Mouse (Mus musculus): ENCODE results near the gene Dnajc27. TPM values are rescaled to one million over a fixed set of nuclear protein-coding genes. Genes with fewer than 3 reads are reported as not detected.
A peak's percentile ranks its signal among the peaks of the same experiment; 100 is the strongest.

Gene Dnajc27
- polyA plus RNA-seq, 1 experiment from 2014 or later, result 7.7 TPM

- Histone ChIP-seq H3K4me1 (ENCODE audit: insufficient read depth, low read length) (peaks cover 16% of the 10 kb centered on the region), H3K9me3 (ENCODE audit: low read length) (peaks cover 9% of the 10 kb centered on the region; the same call in 1 of the 2 replicates), H3K4me3 (ENCODE audit: low read length) (peak overlapping the region; percentile 67), H3K4me2 (replicated peaks; ENCODE audit: low read depth, low read length) (peak overlapping the region; percentile 97), H3K9ac (replicated peaks; ENCODE audit: low read length) (peak overlapping the region; percentile 78), H3K27me3 (ENCODE audit: insufficient read depth, low read length) (no peaks in the 10 kb centered on the region), H3K27ac (ENCODE audit: low read length) (no peak overlapping the region), H3K36me3 (ENCODE audit: insufficient read depth, low read length) (no peaks in the 10 kb centered on the region)
- peak; percentile 43 for ATAC-seq (ENCODE audit: low FRiP score, low TSS enrichment)
- 22% methylated on average over 11 of the region's 11 CpGs for WGBS
Observed at GRCm38 (mm10) chr12:4133847-4134212, 51.4 kb downstream of the Dnajc27 start.

- 92% methylated on average over 5 of the region's 5 CpGs for WGBS
- H3K4me2 ChIP-seq (replicated peaks; ENCODE audit: low read depth, low read length), result no peak overlapping the region
Observed at GRCm38 (mm10) chr12:4143179-4143578, 60.8 kb downstream of the Dnajc27 start.

GRCm38 (mm10) chr12:4150936-4151335 is 68.6 kb downstream of the Dnajc27 start:
- Histone ChIP-seq H3K9me3 (ENCODE audit: low read length) (no peaks in the 10 kb centered on the region), H3K4me2 (replicated peaks; ENCODE audit: low read depth, low read length) (no peak overlapping the region), H3K4me1 (ENCODE audit: insufficient read depth, low read length) (no peaks in the 10 kb centered on the region), H3K27me3 (ENCODE audit: insufficient read depth, low read length) (no peaks in the 10 kb centered on the region), H3K4me3 (ENCODE audit: low read length) (no peak overlapping the region), H3K27ac (ENCODE audit: low read length) (no peak overlapping the region), H3K36me3 (ENCODE audit: insufficient read depth, low read length) (no peaks in the 10 kb centered on the region), H3K9ac (replicated peaks; ENCODE audit: low read length) (no peak overlapping the region)
- no peak for ATAC-seq (ENCODE audit: low FRiP score, low TSS enrichment)
- 81% methylated on average over 2 of the region's 2 CpGs for WGBS

More at GRCm38 (mm10) chr12:4143179-4143578, 60.8 kb downstream of the Dnajc27 start:
- Histone ChIP-seq H3K36me3 (ENCODE audit: insufficient read depth, low read length) (no peaks in the 10 kb centered on the region), H3K27me3 (ENCODE audit: insufficient read depth, low read length) (no peaks in the 10 kb centered on the region), H3K9ac (replicated peaks; ENCODE audit: low read length) (no peak overlapping the region), H3K4me1 (ENCODE audit: insufficient read depth, low read length) (no peaks in the 10 kb centered on the region), H3K9me3 (ENCODE audit: low read length) (no peaks in the 10 kb centered on the region), H3K4me3 (ENCODE audit: low read length) (no peak overlapping the region), H3K27ac (ENCODE audit: low read length) (no peak overlapping the region)
- no peak for ATAC-seq (ENCODE audit: low FRiP score, low TSS enrichment)

- Histone ChIP-seq H3K4me2 (replicated peaks; ENCODE audit: low read depth, low read length) (no peak overlapping the region), H3K27me3 (ENCODE audit: insufficient read depth, low read length) (no peaks in the 10 kb centered on the region), H3K4me3 (ENCODE audit: low read length) (no peak overlapping the region), H3K36me3 (ENCODE audit: insufficient read depth, low read length) (no peaks in the 10 kb centered on the region), H3K9ac (replicated peaks; ENCODE audit: low read length) (no peak overlapping the region), H3K4me1 (ENCODE audit: insufficient read depth, low read length) (no peaks in the 10 kb centered on the region), H3K27ac (ENCODE audit: low read length) (no peak overlapping the region), H3K9me3 (ENCODE audit: low read length) (no peaks in the 10 kb centered on the region)
- ATAC-seq (ENCODE audit: low FRiP score, low TSS enrichment), result no peak
- 84% methylated on average over 3 of the region's 3 CpGs for WGBS
Observed at GRCm38 (mm10) chr12:4151969-4152368, 69.6 kb downstream of the Dnajc27 start.

- H3K4me3 ChIP-seq (ENCODE audit: low read length), result no peak overlapping the region
- H3K27ac ChIP-seq (ENCODE audit: low read length), result no peak overlapping the region
- H3K9ac ChIP-seq (replicated peaks; ENCODE audit: low read length), result no peak overlapping the region
- H3K27me3 ChIP-seq (ENCODE audit: insufficient read depth, low read length), result no peaks in the 10 kb centered on the region
- H3K4me1 ChIP-seq (ENCODE audit: insufficient read depth, low read length), result no peaks in the 10 kb centered on the region
- H3K4me2 ChIP-seq (replicated peaks; ENCODE audit: low read depth, low read length), result no peak overlapping the region
- 75% methylated on average over 2 of the region's 2 CpGs for WGBS
- no peaks in the 10 kb centered on the region for H3K36me3 ChIP-seq (ENCODE audit: insufficient read depth, low read length)
- ATAC-seq (ENCODE audit: low FRiP score, low TSS enrichment), result no peak
- no peaks in the 10 kb centered on the region for H3K9me3 ChIP-seq (ENCODE audit: low read length)
Observed at GRCm38 (mm10) chr12:4157466-4157865, 75.1 kb downstream of the Dnajc27 start.

GRCm38 (mm10) chr12:4158179-4158578 is 75.8 kb downstream of the Dnajc27 start:
- H3K36me3 ChIP-seq (ENCODE audit: insufficient read depth, low read length), result no peaks in the 10 kb centered on the region
- no peak overlapping the region for H3K4me3 ChIP-seq (ENCODE audit: low read length)
- 86% methylated on average over 3 of the region's 3 CpGs for WGBS
- no peaks in the 10 kb centered on the region for H3K27me3 ChIP-seq (ENCODE audit: insufficient read depth, low read length)
- H3K9me3 ChIP-seq (ENCODE audit: low read length), result no peaks in the 10 kb centered on the region
- no peak for ATAC-seq (ENCODE audit: low FRiP score, low TSS enrichment)
- H3K27ac ChIP-seq (ENCODE audit: low read length), result no peak overlapping the region
- H3K4me2 ChIP-seq (replicated peaks; ENCODE audit: low read depth, low read length), result no peak overlapping the region
- H3K9ac ChIP-seq (replicated peaks; ENCODE audit: low read length), result no peak overlapping the region
- H3K4me1 ChIP-seq (ENCODE audit: insufficient read depth, low read length), result no peaks in the 10 kb centered on the region

- no peak for ATAC-seq (ENCODE audit: low FRiP score, low TSS enrichment)
- no peak overlapping the region for H3K27ac ChIP-seq (ENCODE audit: low read length)
Observed at GRCm38 (mm10) chr12:4158868-4159632, 76.7 kb downstream of the Dnajc27 start.

More at GRCm38 (mm10) chr12:4158868-4159632, 76.7 kb downstream of the Dnajc27 start:
- Histone ChIP-seq H3K4me1 (ENCODE audit: insufficient read depth, low read length) (no peaks in the 10 kb centered on the region), H3K27me3 (ENCODE audit: insufficient read depth, low read length) (no peaks in the 10 kb centered on the region), H3K4me2 (replicated peaks; ENCODE audit: low read depth, low read length) (no peak overlapping the region), H3K4me3 (ENCODE audit: low read length) (no peak overlapping the region), H3K9ac (replicated peaks; ENCODE audit: low read length) (no peak overlapping the region), H3K36me3 (ENCODE audit: insufficient read depth, low read length) (no peaks in the 10 kb centered on the region), H3K9me3 (ENCODE audit: low read length) (no peaks in the 10 kb centered on the region)
- WGBS, result 91% methylated on average over 7 of the region's 7 CpGs

Other genes with a start within 250 kb of the Dnajc27 start
- gene Pomc, start 127.6 kb upstream of the Dnajc27 start, polyA plus RNA-seq (2015; fragmentation: Nextera tagmentation; extraction: Ambion mirVana), result 2.5 and 2.7 TPM in 2 replicates
- gene Efr3b, start 43.7 kb upstream of the Dnajc27 start, polyA plus RNA-seq (2015; fragmentation: Nextera tagmentation; extraction: Ambion mirVana), result 3.4 and 3.9 TPM in 2 replicates
- 9.9 and 10.7 TPM in 2 replicates for gene Adcy3, start 50.5 kb downstream of the Dnajc27 start, polyA plus RNA-seq (2015; fragmentation: Nextera tagmentation; extraction: Ambion mirVana)
- gene Ptrhd1, start 151.4 kb downstream of the Dnajc27 start, polyA plus RNA-seq (2015; fragmentation: Nextera tagmentation; extraction: Ambion mirVana), result 7.1 and 7.8 TPM in 2 replicates
- 14.0 and 15.7 TPM in 2 replicates for gene Cenpo, start 151.7 kb downstream of the Dnajc27 start, polyA plus RNA-seq (2015; fragmentation: Nextera tagmentation; extraction: Ambion mirVana)